Mouse (Mus musculus) left cerebral cortex, adult 18-20 months (tissue): ENCODE data around the gene Aurkb. TPM values are rescaled to one million over a fixed set of nuclear protein-coding genes. Genes with fewer than 3 reads are reported as not detected.
A peak's percentile ranks its signal among the peaks of the same experiment; 100 is the strongest.
"Not testable (repeated sequence)": the region's sequence is repeated elsewhere in the genome, so short reads cannot be mapped to it uniquely, and the experiment has no call there.

Source experiments
- DNase-seq, 2 experiments: peaks; one replicate each; pipeline ENCODE4 v3.0.0; 2021 to 2022; ENCODE audit warnings: low spot score in 2 of 2, mixed read lengths in 1 of 2
- long read RNA-seq, 2 experiments: library from polyadenylated mRNA; stranded (forward); transcript quantifications; one replicate each; pipeline ENCODE4 v2.0.0; 2021
- total RNA-seq, 2 experiments: library from RNA; stranded (reverse); gene quantifications; 2 replicates each; pipeline ENCODE4 v1.2.3; 2021

Gene Aurkb
- under 1 TPM in 1 of 2 experiments, not detected in 1; 0.30 TPM for total RNA-seq
- long read RNA-seq, experiment 1: 0 reads
- long read RNA-seq, experiment 2: 0 reads

- DNase-seq: peak; percentile 74
Observed at GRCm38 (mm10) chr11:69045531-69046394, at the start of gene Aurkb. Gene Aurkb, plus strand, starts transcription at chr11:69045647.

DNA sequence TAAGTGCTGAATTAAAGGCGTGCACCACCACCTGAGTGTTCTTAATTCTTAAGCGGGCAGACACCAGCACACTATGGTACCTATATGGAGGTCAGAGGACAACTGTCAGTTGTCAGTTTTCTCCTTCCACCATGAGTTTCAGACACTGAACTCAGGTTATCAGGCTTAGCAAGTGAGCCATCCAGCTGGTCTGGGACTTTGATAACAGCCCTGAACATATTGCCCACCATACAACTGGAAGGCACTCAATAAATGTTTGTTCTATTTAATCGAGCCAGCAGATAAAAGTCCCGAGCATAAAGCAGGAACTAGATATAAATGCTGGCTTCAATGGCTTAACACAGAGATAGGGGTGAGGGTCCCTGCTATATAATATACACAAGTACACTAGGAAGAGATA lies 48.4 kb upstream of the Aurkb start:
- DNase-seq: no peak

GRCm38 (mm10) chr11:69002782-69003181 lies 42.7 kb upstream of the Aurkb start:
- DNase-seq: not testable (repeated sequence)

GRCm38 (mm10) chr11:69003592-69003991 lies 41.9 kb upstream of the Aurkb start:
- DNase-seq: no peak

GRCm38 (mm10) chr11:69005193-69005592 lies 40.3 kb upstream of the Aurkb start:
- DNase-seq: no peak

- DNase-seq: not testable (repeated sequence)
Observed at GRCm38 (mm10) chr11:69006575-69006974, 38.9 kb upstream of the Aurkb start.

DNA sequence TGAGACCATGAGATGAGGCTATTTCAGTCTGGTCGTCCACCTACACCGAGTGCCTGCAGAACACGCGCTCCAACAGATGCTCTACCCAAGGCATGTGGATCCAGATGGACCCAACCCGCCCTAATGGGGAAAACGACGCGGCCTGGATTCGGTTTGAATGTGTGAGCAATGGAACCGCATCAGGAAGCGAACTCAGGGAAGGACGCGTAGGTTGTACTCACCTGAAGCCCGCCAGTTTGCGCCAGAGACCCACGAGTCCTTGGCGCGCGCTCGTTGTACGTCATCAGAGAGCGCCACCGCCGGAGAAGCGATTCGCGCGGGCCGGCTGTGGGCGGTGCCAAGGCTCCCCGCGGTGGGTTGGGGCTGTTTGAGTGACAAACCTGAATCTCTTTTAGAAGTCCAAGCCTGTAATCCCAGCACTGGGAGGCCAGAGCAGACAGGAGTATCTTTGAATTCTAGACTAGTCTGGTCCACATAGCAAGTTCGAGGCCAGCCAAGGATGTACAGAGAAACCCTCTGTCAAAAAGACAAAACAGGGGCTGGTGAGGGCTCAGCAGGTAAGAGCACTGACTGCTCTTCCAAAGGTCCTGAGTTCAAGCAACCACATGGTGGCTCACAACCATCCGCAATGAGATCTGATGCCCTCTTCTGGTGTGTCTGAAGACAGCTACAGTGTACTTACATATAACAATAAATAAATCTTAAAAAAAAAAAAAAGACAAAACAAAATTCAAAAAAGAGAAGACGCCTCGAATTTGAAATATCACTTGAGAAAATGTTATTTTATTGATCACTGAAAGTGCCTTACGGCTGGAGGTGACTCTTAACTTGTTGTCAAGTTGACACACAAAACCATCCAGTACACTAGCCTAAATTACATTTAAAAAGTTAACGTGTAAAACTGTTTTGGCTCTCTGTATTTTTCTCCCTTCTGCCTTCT lies 37.0 kb upstream of the Aurkb start, which contains the start of gene Pfas:
Gene Pfas (minus strand): TSS at position 279 of the 940 bp plus-strand sequence.
- peak; percentile 90 to 93 for DNase-seq

GRCm38 (mm10) chr11:69009508-69009907 lies 35.9 kb upstream of the Aurkb start:
- no peak for DNase-seq

GRCm38 (mm10) chr11:69010400-69011323 lies 34.8 kb upstream of the Aurkb start:
- DNase-seq: no peak

GRCm38 (mm10) chr11:69011445-69011844 lies 34.0 kb upstream of the Aurkb start:
- not testable (repeated sequence) for DNase-seq

GRCm38 (mm10) chr11:69012071-69012601 lies 33.3 kb upstream of the Aurkb start:
- DNase-seq: peak; percentile 83 to 86

GRCm38 (mm10) chr11:69015644-69016441 lies 29.6 kb upstream of the Aurkb start, which contains the start of gene Ctc1:
Gene Ctc1, plus strand, starts transcription at chr11:69015911.
- DNase-seq: peak; percentile 91 to 92

GRCm38 (mm10) chr11:69016755-69017154 lies 28.7 kb upstream of the Aurkb start:
- DNase-seq: no peak

- no peak for DNase-seq
Observed at GRCm38 (mm10) chr11:69020691-69021090, 24.8 kb upstream of the Aurkb start.

DNA sequence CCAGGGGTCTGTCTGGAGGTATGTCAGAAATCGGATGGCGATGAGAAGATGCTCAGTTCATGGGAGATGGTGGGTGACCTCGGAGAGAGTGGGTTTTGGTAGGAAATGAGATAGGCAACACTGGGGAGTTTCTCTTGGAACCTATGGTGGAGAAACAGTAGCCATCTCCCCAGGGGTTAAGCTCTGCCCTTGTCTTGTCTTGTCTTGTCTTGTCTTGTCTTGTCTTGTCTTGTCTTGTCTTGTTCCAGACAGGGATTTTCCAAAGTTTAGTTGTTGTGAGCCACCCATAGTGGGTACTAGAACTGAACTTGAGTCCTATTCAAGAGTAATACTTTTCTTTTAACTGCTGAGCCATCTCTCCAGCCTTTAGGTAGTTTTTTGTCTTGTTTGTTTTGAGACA lies 18.9 kb upstream of the Aurkb start:
- DNase-seq: no peak

GRCm38 (mm10) chr11:69028805-69029204 lies 16.6 kb upstream of the Aurkb start:
- DNase-seq: no peak

DNA sequence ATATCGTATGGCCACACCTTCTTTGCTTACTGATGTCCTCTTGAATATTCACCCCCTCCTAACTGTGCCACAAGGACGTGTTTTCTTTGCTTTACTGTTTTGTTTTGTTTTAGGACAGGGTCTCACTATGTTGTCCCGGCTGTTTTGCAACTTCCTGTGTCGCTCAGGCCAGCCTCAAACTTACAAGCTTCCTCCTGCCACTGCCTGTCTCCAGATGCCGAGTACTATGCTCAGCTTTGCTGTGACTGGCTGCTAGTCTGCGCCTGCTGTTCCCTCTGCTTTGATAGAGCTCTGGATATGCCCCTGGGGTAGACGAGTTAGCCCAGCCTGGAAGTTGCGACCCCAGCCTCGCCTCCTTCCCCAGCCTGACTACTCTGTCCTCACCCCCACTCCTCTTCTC lies 11.9 kb upstream of the Aurkb start:
- DNase-seq: no peak

GRCm38 (mm10) chr11:69034585-69034984 lies 10.9 kb upstream of the Aurkb start:
- DNase-seq: no peak

GRCm38 (mm10) chr11:69035411-69035810 lies 10.0 kb upstream of the Aurkb start:
- no peak for DNase-seq
